Mouse (Mus musculus) megakaryocyte-erythroid progenitor cell, adult 5-6 weeks (primary cell): ENCODE measurements around the gene Lhx9. TPM values are rescaled to one million over a fixed set of nuclear protein-coding genes. Genes with fewer than 3 reads are reported as not detected.
A peak's percentile ranks its signal among the peaks of the same experiment; 100 is the strongest.

Experiments used
- ATAC-seq: replicated peaks from 2 replicates; pipeline ENCODE4 v1.8.0; 2016; ENCODE audit warnings: mild to moderate bottlenecking, inconsistent platforms; ENCODE audit not compliant: severe bottlenecking, poor library complexity, low FRiP score, low TSS enrichment
- total RNA-seq, 2 experiments: library from RNA; stranded (forward) in 1 of 2; stranded (reverse) in 1 of 2; fragments of 200-1000, 215-1000 nt in 1 of 2; fragments of >200 nt in 1 of 2; fragmentation: Nextera tagmentation in 1 of 2; gene quantifications; 2 replicates each; pipeline ENCODE4 v1.2.3; 2014 to 2017

Gene Lhx9
- total RNA-seq (2014; fragmentation: Nextera tagmentation), result not detected in 2 replicates
- total RNA-seq (2017), result not detected in 2 replicates

DNA sequence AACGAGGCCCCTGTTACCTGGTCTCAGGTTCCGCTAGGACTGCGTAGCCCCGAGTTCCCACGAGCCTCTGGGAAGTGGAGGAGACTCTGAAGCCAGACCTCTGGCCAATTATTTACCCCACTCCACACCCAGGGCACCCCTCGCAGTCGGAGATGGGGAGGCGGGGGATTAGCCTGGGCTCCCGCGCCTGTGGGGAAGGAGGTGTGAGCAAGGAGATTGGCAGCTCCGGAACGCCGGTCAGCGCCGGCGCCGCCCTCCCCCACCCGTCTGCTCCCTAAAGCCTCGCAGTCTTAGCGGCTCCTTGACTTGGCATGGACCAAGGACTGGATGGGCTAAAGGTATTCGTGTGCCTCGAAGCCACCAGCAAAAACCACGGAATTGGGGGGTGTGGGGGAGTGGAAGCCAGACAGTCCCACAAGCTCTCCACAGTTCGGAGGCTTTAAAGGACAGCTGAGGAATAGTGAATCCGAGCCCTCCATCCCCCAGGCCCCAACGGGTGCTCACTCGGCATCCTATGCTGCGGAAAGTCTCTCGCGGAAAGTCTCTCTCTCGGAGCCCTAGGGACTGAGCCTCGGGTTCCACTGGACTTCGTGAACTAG, at the start of gene Lhx9:
Gene Lhx9 (minus strand): TSS at position 67 of the 599 bp plus-strand sequence.
- peak; percentile 61 for ATAC-seq

DNA sequence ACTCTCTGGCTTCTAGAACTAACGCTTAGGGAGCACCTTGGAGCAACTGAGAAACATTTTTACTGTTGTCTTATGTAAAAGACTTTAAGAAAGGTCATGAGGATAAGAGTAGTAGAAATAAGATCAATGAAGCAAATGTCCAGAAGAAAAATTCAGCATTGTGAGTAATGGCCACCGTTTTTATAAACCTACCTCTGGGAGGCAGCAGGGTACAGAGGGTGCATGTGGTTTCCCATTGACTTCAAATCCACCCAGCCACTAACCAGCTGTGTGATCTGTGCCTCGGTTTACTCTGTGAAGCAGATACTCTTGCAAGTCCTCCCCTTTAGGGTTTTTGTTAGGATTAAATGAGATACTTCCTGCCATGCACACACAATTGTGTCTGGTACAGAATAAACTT, 47.7 kb upstream of the Lhx9 start:
- no peak for ATAC-seq

GRCm38 (mm10) chr1:138877470-138878254, 29.3 kb upstream of the Lhx9 start:
- no peak for ATAC-seq

GRCm38 (mm10) chr1:138876371-138877045, 28.1 kb upstream of the Lhx9 start:
- no peak for ATAC-seq

DNA sequence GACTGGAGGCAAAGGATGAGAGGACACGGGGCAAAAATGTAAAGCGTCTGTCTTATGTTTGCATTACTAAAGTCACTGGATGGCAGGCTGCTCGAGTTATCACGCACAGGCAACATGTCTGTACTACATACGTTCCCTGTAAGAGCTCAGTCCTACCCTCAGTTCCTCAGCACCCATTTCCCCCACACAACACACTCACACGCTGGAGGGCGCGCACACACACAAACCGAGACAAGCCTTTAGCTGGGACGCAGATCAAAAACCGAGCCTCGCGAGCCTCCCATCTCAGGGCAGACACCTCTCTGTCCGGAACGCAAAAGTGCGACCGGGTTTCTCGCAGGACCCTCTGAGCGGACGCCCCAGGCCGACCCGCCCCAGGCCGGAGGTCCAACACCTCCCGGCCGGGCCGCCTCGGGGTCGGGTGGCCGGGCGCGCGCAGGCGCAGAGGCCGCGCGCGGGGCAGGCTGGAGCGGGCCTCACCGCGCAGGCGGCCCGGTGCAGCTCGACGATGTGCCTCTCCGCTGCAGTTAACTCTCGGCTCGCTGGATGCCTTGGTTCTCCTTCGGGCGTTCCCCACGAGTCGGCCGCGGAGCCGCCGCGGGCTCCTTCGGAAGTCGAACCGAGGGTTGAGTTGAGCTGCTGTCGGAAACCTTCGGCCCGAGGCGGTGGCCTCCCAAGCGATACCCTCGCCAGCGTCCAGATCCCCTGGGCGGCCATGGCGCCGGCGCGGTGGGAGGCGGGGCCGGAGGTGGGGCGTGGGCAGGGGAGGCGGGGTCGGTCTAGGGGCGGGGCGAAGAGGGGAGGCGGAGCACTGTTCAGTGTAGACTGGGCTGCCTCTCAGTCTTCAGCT, 7.9 kb upstream of the Lhx9 start, which contains the start of gene 2310009B15Rik:
Gene 2310009B15Rik (minus strand): TSS at position 752 of the 850 bp plus-strand sequence.
- peak; percentile 96 for ATAC-seq

GRCm38 (mm10) chr1:138850823-138851222, 2.4 kb upstream of the Lhx9 start:
- ATAC-seq, result no peak

GRCm38 (mm10) chr1:138850161-138850539, 1.8 kb upstream of the Lhx9 start:
- no peak for ATAC-seq

DNA sequence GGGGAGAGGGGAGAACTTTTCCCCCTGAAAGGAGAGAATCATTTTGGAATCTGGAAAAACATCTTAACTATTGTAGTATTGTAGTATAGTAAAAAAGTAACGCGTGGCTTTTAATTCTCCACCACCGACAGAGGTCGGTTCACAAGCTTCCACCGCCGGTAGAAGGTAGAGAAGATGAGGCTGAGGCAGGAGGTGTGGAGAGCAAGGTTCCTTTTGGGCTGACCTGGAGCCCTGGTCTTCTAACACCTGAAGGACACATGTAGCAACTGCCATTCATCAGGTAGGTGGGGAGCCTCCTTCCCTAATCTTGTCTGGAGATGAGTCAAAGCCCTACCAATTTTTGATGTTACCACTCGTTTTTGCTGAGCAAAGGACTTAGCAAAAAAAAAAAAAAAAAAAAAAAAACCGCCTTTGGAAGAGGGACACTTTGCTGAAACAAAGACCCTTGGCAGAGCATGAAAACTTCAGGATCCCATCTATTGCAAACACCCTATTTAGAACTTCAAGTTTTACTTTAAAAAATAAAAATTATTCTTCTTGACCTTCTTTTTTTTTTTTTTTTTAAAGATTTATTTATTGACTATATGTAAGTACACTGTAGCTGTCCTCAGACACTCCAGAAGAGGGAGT, 1.3 kb upstream of the Lhx9 start:
- ATAC-seq, result no peak

DNA sequence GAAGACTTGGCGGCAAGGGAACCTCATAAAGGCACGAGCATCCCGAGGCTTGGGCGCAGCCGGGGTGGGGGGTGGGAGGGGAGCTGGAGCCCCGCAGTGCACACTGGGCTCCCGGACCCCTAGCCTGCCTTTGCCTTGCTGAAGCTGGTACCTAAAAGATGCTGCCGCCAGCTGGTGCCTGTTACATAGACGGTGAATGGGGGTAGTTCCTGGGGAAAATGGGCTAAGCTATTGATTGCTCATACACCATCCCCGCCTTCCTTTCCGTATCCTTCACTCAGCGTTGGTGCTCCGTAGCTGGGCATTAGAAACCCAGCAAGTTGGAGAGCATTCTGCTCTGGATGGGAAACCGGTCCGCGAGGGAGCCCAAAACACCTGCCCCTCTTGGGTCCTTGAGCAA, 351 bp downstream of the Lhx9 start:
- ATAC-seq, result no peak

- no peak for ATAC-seq
These were observed 1.2 kb downstream of the Lhx9 start for GRCm38 (mm10) chr1:138847146-138847545.

DNA sequence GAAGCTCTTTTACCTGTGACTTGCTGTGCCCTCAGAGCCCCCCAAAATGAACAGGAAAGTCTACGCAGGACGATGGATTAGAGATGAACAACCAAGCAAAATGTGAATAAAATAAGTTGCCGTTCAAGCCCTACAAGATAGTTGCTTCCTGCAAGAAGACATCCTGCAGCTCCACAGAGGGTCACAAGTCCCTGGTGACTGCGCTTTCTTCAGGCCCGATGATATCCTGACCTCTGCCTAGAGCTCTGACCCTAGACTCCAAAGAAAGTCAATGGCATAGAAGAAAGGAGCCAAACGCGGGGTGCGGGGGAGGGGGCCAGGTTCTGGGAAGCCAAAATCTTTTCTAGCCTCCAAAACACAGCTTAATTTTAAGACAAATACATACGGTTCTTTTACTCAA, 1.8 kb downstream of the Lhx9 start:
- ATAC-seq, result no peak

GRCm38 (mm10) chr1:138846131-138846530, 2.2 kb downstream of the Lhx9 start:
- ATAC-seq, result no peak

GRCm38 (mm10) chr1:138845481-138845880, 2.9 kb downstream of the Lhx9 start:
- ATAC-seq, result no peak

- ATAC-seq, result no peak
These were observed 4.2 kb downstream of the Lhx9 start for GRCm38 (mm10) chr1:138844166-138844565.

DNA sequence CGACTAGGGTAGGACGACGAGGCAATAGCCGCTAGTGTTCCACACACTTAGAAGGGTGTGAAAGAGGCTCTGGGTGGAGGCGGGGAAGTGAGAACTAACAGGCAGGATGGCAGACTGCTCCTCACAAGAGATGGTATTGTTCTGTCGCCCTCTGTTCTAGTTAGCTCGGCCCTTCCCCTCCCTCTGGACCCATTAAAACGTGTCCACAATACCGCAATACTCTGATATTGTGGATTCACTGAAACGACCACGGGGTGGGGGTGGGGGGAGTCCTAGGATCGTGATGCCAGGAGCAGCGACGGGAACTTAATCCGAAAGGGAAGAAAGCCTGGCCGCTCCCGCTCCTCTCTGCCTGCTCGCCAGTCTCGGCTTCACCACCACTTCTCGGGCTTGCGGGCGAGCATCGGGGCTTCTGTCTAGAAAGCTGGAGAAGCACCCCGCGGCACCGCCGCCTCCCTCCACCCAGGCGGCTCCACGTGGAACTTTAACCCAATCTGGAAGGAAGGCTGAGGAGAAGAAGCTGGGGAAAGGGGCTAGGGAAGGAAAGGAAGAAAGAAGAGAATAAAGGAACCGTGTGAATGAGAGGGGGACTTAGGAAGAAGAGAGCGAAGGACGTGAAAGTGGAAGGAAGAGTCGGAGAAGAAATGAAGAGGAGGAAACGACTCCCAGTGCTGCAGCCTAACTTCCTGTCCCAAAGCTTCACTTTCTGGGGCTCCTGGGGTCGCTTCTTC, 4.9 kb downstream of the Lhx9 start:
- no peak for ATAC-seq

DNA sequence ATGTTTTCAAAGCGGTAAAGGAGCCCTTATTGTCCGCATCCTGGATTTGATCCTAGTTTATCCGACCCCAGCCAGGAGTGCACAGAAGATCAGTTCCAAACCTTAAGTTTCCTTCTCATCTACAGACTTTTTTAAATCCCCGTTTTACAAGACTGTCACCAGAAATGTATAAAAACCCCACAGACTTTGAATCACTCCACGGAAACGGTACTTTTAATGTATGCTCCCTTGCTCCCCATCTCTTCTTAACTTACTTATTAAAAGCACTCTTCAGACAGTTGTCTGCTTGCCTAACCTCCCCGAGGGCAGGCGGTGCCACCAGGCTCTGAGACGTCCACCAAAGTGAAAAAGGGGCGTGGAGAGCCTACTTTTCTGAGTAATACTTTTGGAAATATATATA, 5.6 kb downstream of the Lhx9 start:
- ATAC-seq, result no peak

DNA sequence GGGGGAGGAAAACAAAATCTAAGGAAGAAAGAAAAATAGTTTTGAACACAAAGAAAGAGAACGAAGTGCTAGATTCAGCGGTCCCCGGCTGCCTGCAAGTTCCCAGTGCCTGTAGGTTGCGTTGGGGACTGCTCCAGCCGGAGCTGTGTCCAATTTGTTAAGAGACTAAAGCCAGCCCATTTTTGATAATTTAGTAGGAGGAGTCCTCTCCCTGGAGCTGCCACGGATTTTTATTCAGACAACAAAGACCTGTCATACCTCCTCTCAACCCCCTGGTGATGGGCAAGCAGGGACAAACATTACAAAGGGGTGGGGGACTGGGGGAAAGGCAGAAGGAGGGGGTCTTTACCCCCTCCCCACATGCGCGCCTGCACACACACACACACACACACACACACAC, 6.1 kb downstream of the Lhx9 start:
- peak; percentile 49; the same call in 1 of the 2 replicates for ATAC-seq

- no peak for ATAC-seq
These were observed 6.9 kb downstream of the Lhx9 start for GRCm38 (mm10) chr1:138841306-138842095.
